Mouse (Mus musculus) limb, embryonic 14.5 days (tissue): Measurements from ENCODE around the gene Fkbp14. TPM values are rescaled to one million over a fixed set of nuclear protein-coding genes. Genes with fewer than 3 reads are reported as not detected.

Source experiments
- ATAC-seq: fragments of 200-750 bp; cut with Nextera tagmentation; 2 replicates; pipeline ENCODE4 v1.8.0; 2017; ENCODE audit warnings: low read depth, moderate number of reproducible peaks, moderate TSS enrichment; ENCODE audit not compliant: low FRiP score
- DNase-seq: peaks from one replicate; pipeline ENCODE4 v3.0.0-alpha.2; 2015; ENCODE audit warnings: low spot score
- H3K27ac ChIP-seq: fragments of 300-500 bp; sonication (generic); replicated peaks from 2 replicates; pipeline ENCODE4 v1.5.1; 2014; ENCODE audit warnings: low read depth, mild to moderate bottlenecking, low read length, moderate library complexity, mixed read lengths
- H3K27me3 ChIP-seq: fragments of 300-500 bp; sonication (generic); 2 replicates; pipeline ENCODE4 v1.6.1; 2014; ENCODE audit warnings: low read length, mixed read lengths; ENCODE audit not compliant: control insufficient read depth, insufficient read depth
- H3K36me3 ChIP-seq: fragments of 300-500 bp; sonication (generic); 2 replicates; pipeline ENCODE4 v1.6.1; 2014; ENCODE audit warnings: mild to moderate bottlenecking, low read length, moderate library complexity, mixed read lengths; ENCODE audit not compliant: control insufficient read depth, insufficient read depth
- H3K4me1 ChIP-seq: fragments of 300-500 bp; sonication (generic); 2 replicates; pipeline ENCODE4 v1.6.1; 2014; ENCODE audit warnings: antibody characterized with exemption, low read length, mixed read lengths; ENCODE audit not compliant: control insufficient read depth, insufficient read depth
- H3K4me2 ChIP-seq: fragments of 300-500 bp; sonication (generic); replicated peaks from 2 replicates; pipeline ENCODE4 v1.6.1; 2014; ENCODE audit warnings: low read depth, mild to moderate bottlenecking, low read length, moderate library complexity; ENCODE audit not compliant: severe bottlenecking
- H3K4me3 ChIP-seq: fragments of 300-500 bp; sonication (generic); replicated peaks from 2 replicates; pipeline ENCODE4 v1.5.1; 2014; ENCODE audit warnings: low read length
- H3K9ac ChIP-seq: fragments of 300-500 bp; sonication (generic); 2 replicates; pipeline ENCODE4 v1.6.1; 2014; ENCODE audit warnings: mild to moderate bottlenecking, low read depth, low read length, moderate library complexity; ENCODE audit not compliant: severe bottlenecking
- H3K9me3 ChIP-seq: fragments of 300-500 bp; sonication (generic); 2 replicates; pipeline ENCODE4 v1.6.1; 2016; ENCODE audit warnings: low read length; ENCODE audit not compliant: control insufficient read depth
- POLR2A ChIP-seq: fragments of 200-500 bp; IDR thresholded peaks from 2 replicates; pipeline ENCODE4 v1.8.0; 2012; ENCODE audit warnings: inconsistent platforms, mild to moderate bottlenecking, moderate library complexity, borderline replicate concordance; ENCODE audit not compliant: insufficient read depth, insufficient read length; ENCODE audit errors: extremely low read depth
- WGBS: fragments of 180-500 bp; shearing (Covaris S2); extraction: QIAGEN DNeasy Blood & Tissue Kit; methylation state at CpG from one replicate; pipeline ENCODE4 v1.1.7; 2014; 5-methylcytosine and 5-hydroxymethylcytosine counted together
- polyA plus RNA-seq, 2 experiments: library from polyadenylated mRNA; depleted of rRNA in 1 of 2; stranded (reverse) in 1 of 2; unstranded in 1 of 2; fragments of >200 nt; fragmentation: Nextera tagmentation in 1 of 2; extraction: Ambion mirVana in 1 of 2; gene quantifications; 2 replicates each; pipeline versions ENCODE4 v1.2.1 to v1.2.3; 2012 to 2014

Fkbp14 gene
- polyA plus RNA-seq, 2 experiments: 57.0 to 71.0 TPM

- Histone ChIP-seq H3K27ac (no peak overlapping the region), H3K9ac (no peak overlapping the region), H3K4me1 (no peaks in the 10 kb centered on the region), H3K27me3 (no peaks in the 10 kb centered on the region), H3K9me3 (no peaks in the 10 kb centered on the region), H3K36me3 (no peaks in the 10 kb centered on the region), H3K4me3 (no peak overlapping the region), H3K4me2 (no peak overlapping the region)
- no peak for ATAC-seq
- no peak for TF ChIP-seq POLR2A
- no peak for DNase-seq
- 25% methylated on average over 3 of the region's 3 CpGs for WGBS
Measured at GRCm38 (mm10) chr6:54538773-54539173, 58.3 kb downstream of the Fkbp14 start.

DNA sequence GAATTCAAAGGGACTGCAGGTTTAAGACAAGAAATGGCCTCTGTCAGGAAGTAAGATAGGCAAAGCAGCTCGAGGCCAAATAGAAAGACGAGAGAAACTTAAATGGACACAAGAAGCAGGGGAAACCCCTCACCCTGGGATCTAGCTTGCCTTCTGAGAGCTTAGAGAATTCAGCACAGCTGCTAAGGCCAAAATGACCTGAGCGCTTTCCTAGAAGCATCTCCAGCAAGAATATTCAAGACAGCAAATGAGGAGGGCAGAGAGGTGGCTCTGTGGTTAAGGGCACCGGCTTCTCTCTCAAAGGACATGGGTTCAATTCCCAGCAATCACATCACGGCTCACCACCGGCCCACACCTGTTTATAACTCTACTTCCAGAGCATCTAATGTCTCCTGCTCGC, 60.1 kb downstream of the Fkbp14 start:
- Histone ChIP-seq H3K4me3 (no peak overlapping the region), H3K9ac (no peak overlapping the region), H3K9me3 (no peaks in the 10 kb centered on the region), H3K4me2 (no peak overlapping the region), H3K36me3 (no peaks in the 10 kb centered on the region), H3K27me3 (no peaks in the 10 kb centered on the region), H3K4me1 (no peaks in the 10 kb centered on the region), H3K27ac (no peak overlapping the region)
- WGBS: 75% methylated on average over 7 of the region's 7 CpGs
- no peak for ATAC-seq
- TF ChIP-seq POLR2A: no peak
- DNase-seq: no peak

GRCm38 (mm10) chr6:54535485-54535884, 61.6 kb downstream of the Fkbp14 start:
- no peaks in the 10 kb centered on the region for H3K36me3 ChIP-seq
- 90% methylated on average over 4 of the region's 4 CpGs for WGBS
- H3K9me3 ChIP-seq: no peaks in the 10 kb centered on the region
- no peaks in the 10 kb centered on the region for H3K4me1 ChIP-seq
- no peak overlapping the region for H3K4me2 ChIP-seq
- H3K4me3 ChIP-seq: no peak overlapping the region
- H3K27me3 ChIP-seq: no peaks in the 10 kb centered on the region
- ATAC-seq (no peak), DNase-seq (no peak)
- H3K27ac ChIP-seq: no peak overlapping the region
- no peak overlapping the region for H3K9ac ChIP-seq
- TF ChIP-seq POLR2A: no peak

DNA sequence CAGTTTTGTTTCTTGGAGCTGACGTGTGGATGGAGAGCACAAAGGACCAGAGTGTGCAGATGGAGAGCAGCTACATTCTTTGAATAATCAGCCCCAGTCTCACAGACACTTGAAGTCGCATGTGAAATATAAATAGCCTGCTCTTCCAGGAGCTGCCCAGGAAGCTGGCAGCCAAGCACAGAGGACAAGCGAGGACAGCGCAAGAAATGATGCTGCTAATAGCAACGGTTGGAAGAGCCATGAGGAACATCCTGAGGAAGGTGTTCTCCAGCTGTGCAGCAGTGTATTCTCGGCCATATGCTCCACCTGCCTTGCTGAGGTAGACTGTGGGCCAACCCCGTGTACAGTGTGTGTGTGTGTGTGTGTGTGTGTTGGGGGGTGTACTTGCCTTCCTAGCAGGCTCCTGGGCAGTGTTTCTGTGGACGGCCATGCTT, 66.0 kb downstream of the Fkbp14 start:
- no peak overlapping the region for H3K4me2 ChIP-seq
- H3K36me3 ChIP-seq: no peaks in the 10 kb centered on the region
- no peaks in the 10 kb centered on the region for H3K4me1 ChIP-seq
- 54% methylated on average over 8 of the region's 8 CpGs for WGBS
- DNase-seq: no peak
- no peaks in the 10 kb centered on the region for H3K27me3 ChIP-seq
- ATAC-seq: no peak
- no peak overlapping the region for H3K27ac ChIP-seq
- H3K4me3 ChIP-seq: no peak overlapping the region
- no peak overlapping the region for H3K9ac ChIP-seq
- no peaks in the 10 kb centered on the region for H3K9me3 ChIP-seq
- no peak for TF ChIP-seq POLR2A

GRCm38 (mm10) chr6:54530182-54530581, 66.9 kb downstream of the Fkbp14 start:
- 57% methylated on average over 2 of the region's 2 CpGs for WGBS
- Histone ChIP-seq H3K27me3 (no peaks in the 10 kb centered on the region), H3K9ac (no peak overlapping the region), H3K36me3 (no peaks in the 10 kb centered on the region), H3K27ac (no peak overlapping the region), H3K4me2 (no peak overlapping the region), H3K4me1 (no peaks in the 10 kb centered on the region), H3K4me3 (no peak overlapping the region), H3K9me3 (no peaks in the 10 kb centered on the region)
- no peak for DNase-seq
- TF ChIP-seq POLR2A: no peak
- ATAC-seq: no peak

GRCm38 (mm10) chr6:54528666-54529065, 68.4 kb downstream of the Fkbp14 start:
- no peak for TF ChIP-seq POLR2A
- H3K4me2 ChIP-seq: no peak overlapping the region

More at GRCm38 (mm10) chr6:54528666-54529065, 68.4 kb downstream of the Fkbp14 start:
- H3K27ac ChIP-seq: no peak overlapping the region
- H3K4me1 ChIP-seq: no peaks in the 10 kb centered on the region
- DNase-seq (no peak), ATAC-seq (no peak)
- no peak overlapping the region for H3K9ac ChIP-seq
- WGBS: 89% methylated on average over 8 of the region's 8 CpGs
- H3K36me3 ChIP-seq: no peaks in the 10 kb centered on the region
- H3K4me3 ChIP-seq: no peak overlapping the region
- no peaks in the 10 kb centered on the region for H3K27me3 ChIP-seq
- no peaks in the 10 kb centered on the region for H3K9me3 ChIP-seq

Other genes starting within 250 kb of the Fkbp14 start
- gene Wipf3, start 167.7 kb downstream of the Fkbp14 start, polyA plus RNA-seq (2012; rRNA removed): 5.4 and 5.6 TPM in 2 replicates
- 1.8 and 2.4 TPM in 2 replicates for gene Wipf3, start 167.7 kb downstream of the Fkbp14 start, polyA plus RNA-seq (2014; fragmentation: Nextera tagmentation; extraction: Ambion mirVana)
- gene Scrn1, start 30.8 kb downstream of the Fkbp14 start, polyA plus RNA-seq (2012; rRNA removed): 6.3 and 8.9 TPM in 2 replicates
- 8.0 and 9.6 TPM in 2 replicates for gene Scrn1, start 30.8 kb downstream of the Fkbp14 start, polyA plus RNA-seq (2014; fragmentation: Nextera tagmentation; extraction: Ambion mirVana)
- 12.6 and 15.5 TPM in 2 replicates for gene Plekha8, start 2.2 kb downstream of the Fkbp14 start, polyA plus RNA-seq (2012; rRNA removed)
- 14.0 and 15.5 TPM in 2 replicates for gene Plekha8, start 2.2 kb downstream of the Fkbp14 start, polyA plus RNA-seq (2014; fragmentation: Nextera tagmentation; extraction: Ambion mirVana)
- 8.4 and 9.3 TPM in 2 replicates for gene Mturn, start 84.3 kb upstream of the Fkbp14 start, polyA plus RNA-seq (2012; rRNA removed)
- 13.0 and 15.5 TPM in 2 replicates for gene Mturn, start 84.3 kb upstream of the Fkbp14 start, polyA plus RNA-seq (2014; fragmentation: Nextera tagmentation; extraction: Ambion mirVana)
- 5.7 and 6.3 TPM in 2 replicates for gene Znrf2, start 219.6 kb upstream of the Fkbp14 start, polyA plus RNA-seq (2012; rRNA removed)
- 5.3 and 5.5 TPM in 2 replicates for gene Znrf2, start 219.6 kb upstream of the Fkbp14 start, polyA plus RNA-seq (2014; fragmentation: Nextera tagmentation; extraction: Ambion mirVana)